Mouse (Mus musculus) subcutaneous adipose tissue, adult 2 months (tissue): Measurements from ENCODE around the gene Sorcs1. TPM values are rescaled to one million over a fixed set of nuclear protein-coding genes. Genes with fewer than 3 reads are reported as not detected.

Experiments used
- polyA plus RNA-seq: library from polyadenylated mRNA; depleted of rRNA; stranded (reverse); fragments of >200 nt; gene quantifications from 2 replicates; pipeline ENCODE4 v1.2.3, GENCODE M21; 2012; ENCODE audit warnings: low replicate concordance; rRNA removed

The Sorcs1 gene
- polyA plus RNA-seq, result 0.19 and 0.53 TPM in 2 replicates

DNA sequence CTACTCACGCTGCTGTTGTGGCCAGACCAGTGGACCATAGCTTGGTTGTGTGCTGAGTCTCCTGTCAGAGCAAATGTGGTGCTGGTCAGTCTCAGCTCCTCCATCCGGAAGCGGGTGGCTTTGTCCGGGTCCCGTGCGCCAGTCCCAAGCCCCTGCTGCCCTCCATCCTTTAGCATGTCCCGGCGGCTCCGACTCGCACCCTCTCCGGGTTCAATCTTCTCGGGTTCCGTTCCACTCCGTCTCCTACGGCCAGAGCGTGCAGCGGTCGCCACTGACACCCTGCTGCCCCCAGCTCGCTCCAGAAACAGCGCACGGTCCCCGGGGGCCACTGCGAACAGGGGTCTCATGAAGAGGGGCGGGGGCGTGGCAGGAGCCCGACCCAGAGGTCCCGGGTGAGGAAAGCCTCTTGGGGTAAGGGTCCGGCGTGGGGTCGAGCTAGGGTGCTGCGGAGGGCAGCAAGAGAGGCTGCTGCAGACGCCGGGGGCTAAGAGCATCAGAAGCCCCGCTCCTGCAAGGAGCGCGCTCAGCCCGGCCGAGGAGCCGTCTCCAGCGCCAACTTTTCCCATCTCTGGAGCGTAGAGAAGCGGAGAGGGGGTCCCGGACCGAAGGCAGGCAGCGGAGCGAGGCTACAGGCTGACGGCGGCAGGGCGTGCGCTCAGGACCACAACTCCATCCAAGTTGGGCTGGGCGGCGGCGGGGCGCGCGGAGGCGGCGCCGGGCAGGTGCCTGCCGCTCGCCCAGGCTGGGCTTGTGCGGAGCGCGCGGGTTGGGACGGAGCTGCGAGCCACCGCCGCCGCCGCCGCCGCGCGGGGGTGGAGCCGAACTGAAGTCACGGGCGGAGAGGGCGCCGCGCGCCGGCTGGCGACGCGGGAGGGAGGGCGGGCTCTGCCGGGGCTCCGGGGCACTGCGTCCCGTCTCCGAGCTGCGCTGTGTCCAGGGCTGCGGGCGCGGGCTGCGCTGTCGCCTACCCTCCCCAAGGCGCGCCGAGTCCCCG is at the start of gene Sorcs1:
Gene Sorcs1, minus strand, starts transcription at position 744 of the 994 bp plus-strand sequence.

